Mouse (Mus musculus) megakaryocyte, embryonic 14.5 days (primary cell): ENCODE results near the gene Mmp23.

ENCODE experiments used
- FLI1 ChIP-seq: IDR thresholded peaks from 2 replicates; pipeline ENCODE4 v1.6.1; 2012; ENCODE audit warnings: low read length, inconsistent platforms, mixed read lengths
- GATA1 ChIP-seq: IDR thresholded peaks from 3 replicates; pipeline ENCODE4 v1.6.1; 2012; ENCODE audit warnings: mixed read lengths, low read length, inconsistent platforms, borderline replicate concordance

- TF ChIP-seq FLI1 (no peak), GATA1 (no peak)
Observed at GRCm38 (mm10) chr4:155654183-155654455, 935 bp upstream of the Mmp23 start.
